Mouse (Mus musculus) adrenal gland, postnatal 10 days (tissue): ENCODE results near the gene Uri1. TPM values are rescaled to one million over a fixed set of nuclear protein-coding genes. Genes with fewer than 3 reads are reported as not detected.
A peak's percentile ranks its signal among the peaks of the same experiment; 100 is the strongest.

Source experiments
- DNase-seq: peaks from one replicate; pipeline ENCODE4 v3.0.0; 2021; ENCODE audit warnings: mixed read lengths
- total RNA-seq, 2 experiments: library from RNA; stranded (reverse); gene quantifications; 2 replicates each; pipeline ENCODE4 v1.2.3; 2021

Gene Uri1
- total RNA-seq, 2 experiments from 2014 or later: 53.5 to 56.7 TPM

DNA sequence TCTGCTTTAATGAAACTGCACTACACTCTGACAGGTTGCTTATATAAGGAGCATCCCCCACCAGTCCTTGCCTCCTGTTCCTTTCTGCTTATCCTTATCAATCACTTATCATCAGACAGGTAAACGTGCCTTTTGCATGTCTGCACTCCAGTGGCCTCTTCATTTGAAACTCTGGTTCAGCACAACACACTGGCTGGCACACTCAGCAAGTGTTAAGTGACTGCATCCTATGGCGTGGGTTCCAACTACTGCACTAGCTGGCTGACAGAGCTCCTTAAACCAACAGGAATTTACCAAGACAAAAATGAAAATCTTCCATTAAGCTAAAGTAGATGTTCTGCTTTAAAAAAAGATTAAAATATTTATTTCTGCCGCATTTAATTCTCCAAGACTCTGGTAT is 9.4 kb downstream of the Uri1 start:
- no peak for DNase-seq

DNA sequence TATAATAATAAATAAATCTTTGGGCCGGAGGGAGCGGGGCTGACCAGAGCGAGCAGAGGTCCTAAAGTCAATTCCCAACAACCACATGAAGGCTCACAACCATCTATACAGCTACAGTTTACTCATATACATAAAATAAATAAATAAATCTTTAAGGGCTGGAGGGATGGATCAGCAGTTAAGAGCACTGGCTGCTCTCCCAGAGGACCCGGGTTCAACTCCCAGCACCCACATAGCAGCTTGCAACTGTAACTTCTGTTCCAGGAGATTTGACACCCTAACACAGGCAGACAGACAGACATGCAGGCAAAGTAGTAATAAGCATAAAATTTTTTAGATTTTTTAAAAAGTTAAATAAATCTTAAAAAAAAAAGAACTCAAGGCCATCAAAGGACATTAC is 10.5 kb downstream of the Uri1 start:
- no peak for DNase-seq

GRCm38 (mm10) chr7:38008359-38008758 is 15.0 kb downstream of the Uri1 start:
- no peak for DNase-seq

- DNase-seq: no peak
These were observed 20.9 kb downstream of the Uri1 start for GRCm38 (mm10) chr7:38002451-38002850.

DNA sequence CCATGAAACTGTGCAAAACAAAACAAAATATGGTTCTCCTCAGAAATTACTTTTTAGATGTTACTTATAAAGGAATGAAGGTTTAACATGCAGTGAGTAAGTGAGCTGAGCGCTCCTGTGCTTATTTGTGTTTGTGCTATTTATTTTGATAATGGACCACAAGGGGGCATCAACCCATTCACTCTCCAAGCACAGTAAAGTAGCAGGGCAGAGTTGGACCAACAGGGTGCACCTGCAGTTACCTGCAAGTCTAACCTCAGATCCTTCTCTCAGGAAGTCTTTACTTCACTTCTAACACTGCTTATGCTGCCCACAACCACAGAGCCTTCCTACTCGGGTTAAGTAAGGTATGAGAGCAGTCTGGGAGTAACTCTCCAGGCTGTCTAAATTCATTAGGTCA is 23.7 kb downstream of the Uri1 start:
- DNase-seq: no peak

DNA sequence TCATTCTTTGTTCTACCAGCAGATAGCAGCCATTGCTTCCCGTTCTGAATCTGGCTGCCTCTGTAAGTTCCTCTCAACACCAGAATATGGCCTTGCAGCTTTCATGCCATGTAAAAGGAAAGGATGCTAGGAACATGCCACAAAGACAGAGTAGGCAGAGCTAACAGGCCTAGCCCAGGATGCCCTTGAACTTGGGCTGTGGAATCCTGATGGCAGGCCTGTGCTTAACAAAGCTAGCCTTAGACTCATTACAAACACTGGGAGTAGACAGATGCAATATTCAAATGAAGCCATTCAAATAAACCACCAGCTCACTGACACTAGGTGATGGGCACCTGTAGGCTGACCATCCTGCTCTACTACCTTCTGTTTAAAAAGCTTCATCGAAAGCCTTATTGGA is 30.5 kb downstream of the Uri1 start:
- DNase-seq: no peak

GRCm38 (mm10) chr7:37984866-37985265 is 38.5 kb downstream of the Uri1 start:
- DNase-seq: no peak

GRCm38 (mm10) chr7:37983471-37983870 is 39.9 kb downstream of the Uri1 start:
- DNase-seq: no peak

DNA sequence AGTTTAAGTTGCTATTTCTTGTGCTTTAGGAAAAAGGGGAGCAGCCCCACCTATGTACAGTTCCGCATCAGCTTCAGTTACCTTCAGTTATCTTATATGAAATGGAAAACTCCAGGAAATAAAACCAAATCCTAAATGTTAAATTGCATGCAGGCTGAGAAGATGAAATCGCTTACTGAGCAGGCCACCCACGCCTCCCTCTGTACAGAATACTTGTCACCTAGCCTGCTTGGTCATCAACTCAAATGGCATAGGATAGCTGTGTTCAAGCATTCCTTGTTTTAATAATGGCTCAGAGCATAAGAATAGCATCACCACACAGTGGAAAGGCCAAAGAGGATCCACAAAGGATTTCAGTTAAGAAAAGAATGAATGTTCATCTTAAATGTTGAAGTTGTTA is 43.6 kb downstream of the Uri1 start:
- no peak for DNase-seq

DNA sequence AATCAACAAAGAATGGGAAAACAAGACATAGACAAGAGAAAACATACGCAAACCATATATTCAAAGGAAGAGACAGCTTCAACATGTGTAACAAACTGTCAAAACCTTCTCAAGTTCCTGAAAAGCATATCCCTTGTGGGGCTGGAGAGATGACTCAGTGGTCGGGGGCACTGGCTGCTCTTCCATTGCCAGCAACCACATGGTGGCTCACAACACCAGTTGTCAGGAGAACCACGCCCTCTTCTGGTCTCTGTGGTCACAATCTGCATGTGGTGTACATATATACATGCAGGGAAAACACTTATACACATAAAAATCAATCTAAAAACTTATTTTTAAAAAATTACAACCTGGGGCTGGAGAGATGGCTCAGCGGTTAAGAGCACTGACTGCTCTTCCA is 44.9 kb downstream of the Uri1 start:
- DNase-seq: no peak

GRCm38 (mm10) chr7:37977676-37978075 is 45.7 kb downstream of the Uri1 start:
- DNase-seq: no peak

GRCm38 (mm10) chr7:37972999-37973555 is 50.3 kb downstream of the Uri1 start:
- no peak for DNase-seq

DNA sequence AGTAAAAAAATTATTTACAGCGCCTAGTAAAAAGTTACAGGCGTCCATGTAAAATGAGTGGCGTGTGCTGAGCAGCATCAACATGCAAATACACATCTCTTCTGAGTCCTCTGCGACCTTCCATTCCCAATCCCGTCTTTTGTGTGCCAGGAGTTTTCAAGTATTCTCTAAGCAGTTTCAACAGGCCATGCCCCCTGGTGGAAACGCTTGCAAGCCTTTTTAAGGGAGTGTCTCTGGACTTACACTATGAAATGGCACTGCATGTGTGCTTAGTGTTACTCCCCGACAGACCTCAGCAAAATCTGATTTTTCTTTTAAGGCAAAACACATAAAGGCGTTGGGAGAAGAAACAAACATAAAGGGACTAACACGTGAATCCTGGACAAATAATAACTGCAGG is 50.8 kb downstream of the Uri1 start:
- peak; percentile 24 for DNase-seq

GRCm38 (mm10) chr7:37962326-37962725 is 61.0 kb downstream of the Uri1 start:
- DNase-seq: no peak

DNA sequence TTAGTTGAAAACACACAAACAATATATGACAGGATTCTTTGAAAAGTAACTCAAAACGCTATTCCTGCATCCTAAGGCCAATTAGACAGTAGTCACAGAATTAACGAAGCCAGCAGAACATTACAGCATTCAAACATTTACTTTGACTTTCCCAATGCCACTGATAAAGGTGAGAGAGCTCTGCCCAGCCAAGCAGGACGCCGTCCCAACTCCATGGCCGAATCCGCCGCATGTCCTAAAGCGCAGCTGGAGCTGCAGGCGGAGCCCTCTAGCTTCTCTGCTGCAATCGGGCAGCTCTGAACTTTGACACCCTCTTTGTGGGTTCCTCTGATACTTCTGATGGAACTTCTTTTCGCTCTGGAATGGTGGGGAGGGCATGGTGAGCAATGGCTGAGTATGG is 62.1 kb downstream of the Uri1 start:
- DNase-seq: no peak

DNA sequence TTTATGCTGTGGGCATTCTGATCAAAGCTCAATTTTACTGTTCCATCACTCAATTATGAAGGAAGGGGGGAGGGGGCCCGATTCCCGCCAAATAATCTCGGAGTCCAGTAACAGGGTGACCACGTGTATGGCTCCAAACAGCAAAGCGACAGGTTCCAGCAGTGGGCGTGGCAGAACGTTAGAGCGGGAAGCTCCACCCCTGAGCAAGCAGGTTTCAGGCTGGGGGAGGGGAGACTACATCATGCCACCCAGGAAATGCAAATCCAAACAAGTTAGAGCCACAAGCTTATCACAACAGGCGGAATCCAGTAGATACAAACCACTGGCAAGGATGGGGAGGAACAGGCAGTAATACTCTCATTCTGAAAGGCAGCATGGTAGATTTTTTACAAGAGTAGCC is 71.5 kb downstream of the Uri1 start:
- no peak for DNase-seq

DNA sequence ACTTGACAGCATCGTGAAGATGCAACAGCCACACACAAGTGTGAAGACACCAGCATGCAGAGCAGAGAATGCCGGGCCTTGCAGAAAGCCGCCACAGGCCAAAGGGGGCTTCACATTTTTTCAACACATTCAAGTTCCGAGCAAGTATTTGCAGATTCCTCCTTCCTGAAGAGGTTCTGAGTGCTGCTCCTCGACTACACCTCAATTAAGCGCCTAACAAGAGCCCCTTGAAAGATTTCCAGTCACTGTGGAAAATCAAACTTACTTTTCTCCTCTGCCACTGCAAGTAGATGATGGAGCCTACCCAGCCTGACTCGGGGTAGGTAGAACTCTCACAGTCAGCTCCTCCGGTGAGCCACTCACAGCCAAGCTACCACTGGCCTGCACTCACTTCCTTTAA is 86.9 kb downstream of the Uri1 start:
- DNase-seq: no peak

DNA sequence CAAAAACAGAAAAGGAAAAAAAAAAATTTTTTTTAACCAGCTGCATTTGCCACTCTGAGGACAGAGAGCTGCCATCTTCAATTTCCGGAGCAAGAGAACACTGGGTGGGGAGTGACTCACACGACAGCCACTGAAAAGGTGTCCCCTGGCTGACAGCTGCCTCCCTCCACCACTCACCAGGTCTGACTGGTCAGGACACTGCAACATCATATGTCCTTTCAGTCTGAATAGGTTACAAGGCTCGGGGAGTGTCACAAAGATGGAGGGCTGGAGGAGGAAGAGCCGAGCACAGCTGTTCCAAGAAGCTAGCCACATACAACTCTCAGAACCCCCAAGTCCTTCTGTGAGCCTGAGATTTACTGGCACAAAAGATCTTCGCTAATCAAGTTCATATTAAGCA is 87.6 kb downstream of the Uri1 start:
- no peak for DNase-seq

DNA sequence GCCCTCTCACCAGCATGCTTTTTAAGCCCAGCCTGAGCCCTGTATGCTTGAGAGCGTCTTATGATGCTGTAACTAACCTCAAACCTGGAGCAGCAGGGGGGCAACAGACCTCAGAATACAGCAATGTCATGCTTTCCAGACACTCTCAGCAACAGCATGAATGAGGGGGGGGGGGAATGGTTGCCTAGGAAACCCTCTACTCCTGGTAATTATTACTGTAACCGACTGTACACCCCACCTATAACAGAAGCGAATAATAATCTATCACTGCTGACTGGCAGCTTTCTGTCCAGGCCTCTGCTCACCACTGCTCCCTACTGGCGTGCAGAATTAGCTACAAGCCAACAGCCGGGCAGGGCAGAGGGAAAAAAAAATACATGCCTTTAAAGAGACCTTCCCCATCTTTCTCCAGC is 88.6 kb downstream of the Uri1 start:
- DNase-seq: peak; percentile 46

- DNase-seq: no peak
These were observed 89.5 kb downstream of the Uri1 start for GRCm38 (mm10) chr7:37933754-37934308.

DNA sequence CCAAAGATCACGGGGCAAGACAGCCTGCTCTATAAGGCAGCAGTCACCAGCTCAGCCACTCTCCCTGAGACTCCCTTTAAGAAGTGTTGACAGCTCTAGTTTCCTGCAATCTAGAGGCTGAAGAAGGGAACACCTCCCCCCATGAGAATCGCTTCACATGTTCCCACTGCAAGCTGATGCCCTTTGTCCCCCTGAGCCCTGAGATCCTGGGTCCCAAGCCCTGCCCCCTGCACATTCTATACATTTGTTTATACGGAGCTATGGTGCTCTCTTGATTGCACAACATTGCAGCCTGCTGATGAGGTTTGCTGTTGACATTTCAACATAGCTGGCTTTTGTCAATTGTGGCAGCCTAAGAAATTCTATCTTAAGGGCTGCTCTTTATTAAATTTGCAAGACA is 91.7 kb downstream of the Uri1 start:
- no peak for DNase-seq

GRCm38 (mm10) chr7:37929738-37930137 is 93.6 kb downstream of the Uri1 start:
- peak; percentile 13 for DNase-seq

GRCm38 (mm10) chr7:37922999-37923398 is 100.4 kb downstream of the Uri1 start:
- no peak for DNase-seq

- DNase-seq: no peak
These were observed 101.5 kb downstream of the Uri1 start for GRCm38 (mm10) chr7:37921681-37922430.
